Mouse (Mus musculus) MEL (cell line): ENCODE data around the gene Zswim5. TPM values are rescaled to one million over a fixed set of nuclear protein-coding genes. Genes with fewer than 3 reads are reported as not detected.
A peak's percentile ranks its signal among the peaks of the same experiment; 100 is the strongest.

ENCODE experiments used
- DNase-seq: peaks from one replicate; pipeline ENCODE4 v3.0.0; 2011; ENCODE audit warnings: low read depth, low spot score
- H3K27ac ChIP-seq: 2 replicates; pipeline ENCODE4 v1.5.1; 2012; ENCODE audit warnings: low read depth, mild to moderate bottlenecking, control low read depth, low read length, moderate library complexity; ENCODE audit not compliant: control insufficient read depth
- H3K27me3 ChIP-seq, 2 experiments: fragments of 150-350 bp in 1 of 2; sonication (generic) in 1 of 2; 2 replicates each; pipeline ENCODE4 v1.6.1; 2012; ENCODE audit warnings: low read length in 2 of 2, mild to moderate bottlenecking in 2 of 2, improper control_type of control experiment in 1 of 2, moderate library complexity in 1 of 2; ENCODE audit not compliant: insufficient read depth in 2 of 2, control insufficient read depth in 1 of 2
- H3K36me3 ChIP-seq, 2 experiments: 2 replicates each; pipeline ENCODE4 v1.6.1; 2012 to 2014; ENCODE audit warnings: low read length in 2 of 2, improper control_type of control experiment in 1 of 2, inconsistent platforms in 1 of 2, mild to moderate bottlenecking in 1 of 2; ENCODE audit not compliant: insufficient read depth in 2 of 2, control insufficient read depth in 1 of 2
- H3K4me1 ChIP-seq, 2 experiments: fragments of 150-350 bp in 1 of 2; sonication (generic) in 1 of 2; 2 replicates each; pipeline ENCODE4 v1.6.1; 2012; ENCODE audit warnings: low read length in 2 of 2, improper control_type of control experiment in 1 of 2, mild to moderate bottlenecking in 1 of 2; ENCODE audit not compliant: insufficient read depth in 2 of 2, control insufficient read depth in 1 of 2
- H3K4me3 ChIP-seq, 2 experiments: fragments of 150-350 bp in 1 of 2; sonication (generic) in 1 of 2; 2 replicates each; pipeline ENCODE4 v1.5.1; 2012; ENCODE audit warnings: low read depth in 2 of 2, low read length in 2 of 2, mild to moderate bottlenecking in 2 of 2, moderate library complexity in 2 of 2, control low read depth in 1 of 2, improper control_type of control experiment in 1 of 2; ENCODE audit not compliant: control insufficient read depth in 1 of 2, insufficient read depth in 1 of 2
- H3K79me2 ChIP-seq: 2 replicates; pipeline ENCODE4 v1.6.1; 2012; ENCODE audit warnings: mild to moderate bottlenecking, low read length, moderate library complexity; ENCODE audit not compliant: control insufficient read depth, poor library complexity, insufficient read depth
- H3K9ac ChIP-seq: 2 replicates; pipeline ENCODE4 v1.6.1; 2012; ENCODE audit warnings: low read depth, mild to moderate bottlenecking, control low read depth, low read length, moderate library complexity; ENCODE audit not compliant: control insufficient read depth, poor library complexity, severe bottlenecking
- H3K9me3 ChIP-seq: fragments of 150-350 bp; sonication (generic); replicated peaks from 2 replicates; pipeline ENCODE4 v1.6.1; 2012; ENCODE audit warnings: mild to moderate bottlenecking, low read length, improper control_type of control experiment, moderate library complexity; ENCODE audit not compliant: insufficient read depth
- BHLHE40 ChIP-seq: IDR thresholded peaks from 2 replicates; pipeline ENCODE4 v1.6.1; 2012; ENCODE audit warnings: low read depth, mild to moderate bottlenecking, inconsistent platforms, low read length, improper control_type of control experiment, borderline replicate concordance
- CHD1 ChIP-seq: IDR thresholded peaks from 2 replicates; pipeline ENCODE4 v1.6.1; 2012; ENCODE audit warnings: low read depth, mild to moderate bottlenecking, inconsistent platforms, low read length, improper control_type of control experiment
- CHD2 ChIP-seq: IDR thresholded peaks from 2 replicates; pipeline ENCODE4 v1.6.1; 2011; ENCODE audit warnings: low read length, improper control_type of control experiment
- CTCF ChIP-seq, 3 experiments: IDR thresholded peaks in 2 of 3; conservative IDR thresholded peaks in 1 of 3; 2 replicates each; pipeline ENCODE4 v1.5.1; 2011 to 2012; ENCODE audit warnings: low read length in 3 of 3, low read depth in 2 of 3, mild to moderate bottlenecking in 2 of 3, improper control_type of control experiment in 1 of 3, inconsistent platforms in 1 of 3, mixed read lengths in 1 of 3, moderate library complexity in 1 of 3; ENCODE audit not compliant: control insufficient read depth in 1 of 3, insufficient read depth in 1 of 3, poor library complexity in 1 of 3, severe bottlenecking in 1 of 3
- E2F4 ChIP-seq: IDR thresholded peaks from 2 replicates; pipeline ENCODE4 v1.6.1; 2011; ENCODE audit warnings: low read depth, low read length, improper control_type of control experiment, borderline replicate concordance
- ELF1 ChIP-seq: IDR thresholded peaks from 2 replicates; pipeline ENCODE4 v1.6.1; 2014; ENCODE audit warnings: low read depth, mild to moderate bottlenecking, inconsistent platforms, low read length, improper control_type of control experiment, moderate library complexity
- ETS1 ChIP-seq: IDR thresholded peaks from 2 replicates; pipeline ENCODE4 v1.6.1; 2012; ENCODE audit warnings: low read depth, mild to moderate bottlenecking, inconsistent platforms, low read length, improper control_type of control experiment, moderate library complexity
- GATA1 ChIP-seq: IDR thresholded peaks from 2 replicates; pipeline ENCODE4 v1.6.1; 2011; ENCODE audit warnings: low read depth, low read length, improper control_type of control experiment
- HCFC1 ChIP-seq: IDR thresholded peaks from 2 replicates; pipeline ENCODE4 v1.6.1; 2012; ENCODE audit warnings: low read depth, mild to moderate bottlenecking, inconsistent platforms, low read length, improper control_type of control experiment, moderate library complexity
- JUND ChIP-seq: IDR thresholded peaks from 2 replicates; pipeline ENCODE4 v1.6.1; 2011; ENCODE audit warnings: low read depth, mild to moderate bottlenecking, improper control_type of control experiment, low read length
- KAT2A ChIP-seq: conservative IDR thresholded peaks from 2 replicates; pipeline ENCODE4 v1.6.1; 2012; ENCODE audit warnings: low read depth, low read length, improper control_type of control experiment, inconsistent platforms
- MAX ChIP-seq: IDR thresholded peaks from 2 replicates; pipeline ENCODE4 v1.6.1; 2011; ENCODE audit warnings: low read length, improper control_type of control experiment
- MAZ ChIP-seq: IDR thresholded peaks from 2 replicates; pipeline ENCODE4 v1.6.1; 2012; ENCODE audit warnings: low read depth, mild to moderate bottlenecking, inconsistent platforms, low read length, improper control_type of control experiment
- MXI1 ChIP-seq: IDR thresholded peaks from 2 replicates; pipeline ENCODE4 v1.6.1; 2011; ENCODE audit warnings: mild to moderate bottlenecking, low read depth, low read length, improper control_type of control experiment
- MYB ChIP-seq: IDR thresholded peaks from 2 replicates; pipeline ENCODE4 v1.6.1; 2011; ENCODE audit warnings: mild to moderate bottlenecking, low read depth, low read length, improper control_type of control experiment
- MYC ChIP-seq: IDR thresholded peaks from 2 replicates; pipeline ENCODE4 v1.6.1; 2011; ENCODE audit warnings: low read depth, mild to moderate bottlenecking, low read length, improper control_type of control experiment, moderate library complexity
- NELFE ChIP-seq: IDR thresholded peaks from 2 replicates; pipeline ENCODE4 v1.6.1; 2011; ENCODE audit warnings: low read depth, low read length, improper control_type of control experiment
- NRF1 ChIP-seq: IDR thresholded peaks from 2 replicates; pipeline ENCODE4 v1.6.1; 2014; ENCODE audit warnings: low read depth, mild to moderate bottlenecking, inconsistent platforms, low read length, improper control_type of control experiment, moderate library complexity; ENCODE audit not compliant: poor library complexity, insufficient read depth, severe bottlenecking
- POLR2A ChIP-seq, 2 experiments: IDR thresholded peaks; 2 replicates each; pipeline ENCODE4 v1.6.1; 2011 to 2012; ENCODE audit warnings: low read length in 2 of 2, mild to moderate bottlenecking in 2 of 2, control low read depth in 1 of 2, improper control_type of control experiment in 1 of 2, low read depth in 1 of 2, moderate library complexity in 1 of 2; ENCODE audit not compliant: control insufficient read depth in 1 of 2, insufficient read depth in 1 of 2, poor library complexity in 1 of 2
- POLR2AphosphoS5 ChIP-seq: IDR thresholded peaks from 2 replicates; pipeline ENCODE4 v1.6.1; 2012; ENCODE audit warnings: low read depth, borderline replicate concordance, mild to moderate bottlenecking, inconsistent platforms, low read length, moderate library complexity, mixed read lengths
- RAD21 ChIP-seq: IDR thresholded peaks from 2 replicates; pipeline ENCODE4 v1.6.1; 2011; ENCODE audit warnings: mild to moderate bottlenecking, low read depth, low read length, improper control_type of control experiment
- RCOR1 ChIP-seq: IDR thresholded peaks from 2 replicates; pipeline ENCODE4 v1.6.1; 2012; ENCODE audit warnings: low read depth, mild to moderate bottlenecking, inconsistent platforms, low read length, improper control_type of control experiment
- SIN3A ChIP-seq: IDR thresholded peaks from 2 replicates; pipeline ENCODE4 v1.6.1; 2012; ENCODE audit warnings: low read length, improper control_type of control experiment, inconsistent platforms
- SMC3 ChIP-seq: IDR thresholded peaks from 2 replicates; pipeline ENCODE4 v1.6.1; 2011; ENCODE audit warnings: low read depth, low read length, improper control_type of control experiment
- TAL1 ChIP-seq: IDR thresholded peaks from 2 replicates; pipeline ENCODE4 v1.6.1; 2012; ENCODE audit warnings: mild to moderate bottlenecking, inconsistent platforms, low read length, moderate library complexity, mixed read lengths
- TBP ChIP-seq: IDR thresholded peaks from 2 replicates; pipeline ENCODE4 v1.8.0; 2011; ENCODE audit warnings: low read depth, low read length, improper control_type of control experiment
- TCF12 ChIP-seq: IDR thresholded peaks from 2 replicates; pipeline ENCODE4 v1.6.1; 2014; ENCODE audit warnings: low read depth, mild to moderate bottlenecking, inconsistent platforms, low read length, improper control_type of control experiment, moderate library complexity
- USF1 ChIP-seq: IDR thresholded peaks from 2 replicates; pipeline ENCODE4 v1.6.1; 2014; ENCODE audit warnings: low read depth, mild to moderate bottlenecking, inconsistent platforms, low read length, improper control_type of control experiment, moderate library complexity
- USF2 ChIP-seq, 2 experiments: IDR thresholded peaks; 2 replicates each; pipeline ENCODE4 v1.6.1; 2011 to 2012; ENCODE audit warnings: improper control_type of control experiment in 2 of 2, low read length in 2 of 2, borderline replicate concordance in 1 of 2, inconsistent platforms in 1 of 2, low read depth in 1 of 2, mild to moderate bottlenecking in 1 of 2; ENCODE audit not compliant: insufficient read depth in 1 of 2
- ZC3H11A ChIP-seq: IDR thresholded peaks from 2 replicates; pipeline ENCODE4 v1.6.1; 2012; ENCODE audit warnings: low read depth, mild to moderate bottlenecking, inconsistent platforms, low read length, improper control_type of control experiment
- ZKSCAN1 ChIP-seq: IDR thresholded peaks from 2 replicates; pipeline ENCODE4 v1.6.1; 2012; ENCODE audit warnings: low read depth, mild to moderate bottlenecking, inconsistent platforms, low read length, improper control_type of control experiment, moderate library complexity
- ZMIZ1 ChIP-seq: IDR thresholded peaks from 2 replicates; pipeline ENCODE4 v1.6.1; 2012; ENCODE audit warnings: low read depth, mild to moderate bottlenecking, inconsistent platforms, low read length, improper control_type of control experiment, moderate library complexity
- ZNF384 ChIP-seq: IDR thresholded peaks from 2 replicates; pipeline ENCODE4 v1.6.1; 2012; ENCODE audit warnings: low read depth, mild to moderate bottlenecking, inconsistent platforms, low read length, improper control_type of control experiment
- polyA plus RNA-seq, 2 experiments: library from polyadenylated mRNA; stranded (reverse) in 1 of 2; unstranded in 1 of 2; fragments of >175 nt in 1 of 2; fragments of >200 nt in 1 of 2; gene quantifications; 2 replicates each; pipeline versions ENCODE4 v1.2.1 to v1.2.4; 2012; ENCODE audit warnings: low replicate concordance in 2 of 2, low read depth in 1 of 2; ENCODE audit not compliant: insufficient read length in 2 of 2, insufficient read depth in 1 of 2, missing spikeins in 1 of 2
- total RNA-seq: library from RNA; depleted of rRNA; stranded (reverse); fragments of 300-350 nt; gene quantifications from 2 replicates; pipeline ENCODE4 v1.2.3, GENCODE M21; 2012

Zswim5 gene
- total and polyA plus RNA-seq, 3 experiments, result 0.03 TPM; not detected in 2

DNA sequence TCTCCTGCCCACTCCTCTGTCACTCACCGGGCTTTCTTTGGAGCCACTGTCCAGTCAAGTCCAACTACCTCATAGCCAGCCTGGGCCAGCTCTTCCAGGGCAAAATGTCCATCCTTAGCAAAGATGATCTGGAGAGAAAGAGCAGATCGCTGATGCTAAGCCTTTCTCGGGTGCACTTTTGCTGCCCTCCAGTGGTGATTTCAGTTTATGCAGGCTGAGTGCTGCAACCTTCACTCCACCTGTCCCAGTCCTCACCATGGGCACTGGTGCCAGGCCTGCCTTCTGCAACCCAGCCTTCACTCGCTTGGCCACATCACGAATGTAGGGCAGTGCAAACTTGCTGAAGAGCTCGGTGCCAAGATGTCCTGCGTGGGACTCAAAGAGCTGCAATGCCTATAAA lies 114.2 kb downstream of the Zswim5 start (continued):
- no peak for TF ChIP-seq MXI1
- TF ChIP-seq, all 39 proteins: peak for 8

DNA sequence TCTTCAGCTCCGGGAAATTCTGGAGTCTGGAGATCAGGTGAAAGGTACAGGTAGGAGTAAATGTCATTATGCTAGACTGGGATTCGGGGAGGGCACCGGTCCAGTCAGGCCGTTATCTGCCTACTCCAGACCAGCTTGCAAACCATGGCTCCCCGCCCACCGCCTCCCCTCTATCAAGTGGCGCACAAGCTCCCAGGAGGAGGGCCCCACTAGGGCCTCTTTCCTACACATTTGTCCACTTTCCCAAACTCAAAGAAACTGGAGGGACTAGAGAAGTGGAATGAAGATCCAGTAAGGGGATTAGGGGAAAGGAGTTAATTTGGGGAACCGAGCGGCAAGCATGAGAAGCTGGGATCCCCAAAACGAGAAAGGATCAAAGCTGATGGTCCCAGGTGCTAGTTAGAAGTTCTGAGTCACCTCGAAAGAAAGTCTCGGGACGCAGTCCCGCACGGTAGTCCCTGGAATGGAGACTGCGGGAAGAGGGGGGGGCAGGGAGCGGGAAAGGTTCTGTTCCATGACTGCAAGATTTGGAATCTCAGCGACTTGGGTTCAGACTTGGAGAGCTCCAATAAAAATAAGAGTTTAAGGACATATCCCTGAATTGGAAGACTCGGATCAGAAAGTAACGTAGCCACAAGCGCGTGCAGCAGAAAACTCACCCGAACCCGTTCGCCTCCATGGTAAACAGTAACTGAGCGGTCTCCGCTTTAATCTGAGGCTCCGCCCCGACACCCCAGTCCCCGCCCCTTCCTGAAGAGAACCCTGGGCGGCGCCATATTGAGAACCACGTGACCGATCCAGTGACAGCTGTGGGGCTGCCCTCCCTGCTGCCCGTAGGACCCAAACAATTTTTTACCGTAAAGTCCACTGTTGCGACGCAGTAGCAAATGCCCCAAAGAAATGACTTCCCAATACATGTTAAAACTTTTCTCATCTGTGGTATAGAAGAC lies 116.8 kb downstream of the Zswim5 start, which contains the start of gene Urod:
Gene Urod (minus strand): TSS at position 742 of the 950 bp plus-strand sequence.
- peak; percentile 96 for DNase-seq
- H3K4me1 ChIP-seq, result peaks cover 0 to 5% of the 10 kb centered on the region in 2 experiments; a peak in 2 of 4 replicates
- H3K27ac ChIP-seq, result peak within 1 kb of the TSS; percentile 70
- H3K27me3 ChIP-seq, result no peaks in the 10 kb centered on the region
- H3K79me2 ChIP-seq, result peaks cover 6% of the 10 kb centered on the region; the same call in 1 of the 2 replicates
- peak within 1 kb of the TSS; percentile 77 for H3K9ac ChIP-seq
- H3K4me3 ChIP-seq, result peak within 1 kb of the TSS; percentile 65 to 85
- H3K36me3 ChIP-seq, result peaks cover 0 to 5% of the 10 kb centered on the region in 2 experiments; a peak in 2 of 4 replicates
- H3K9me3 ChIP-seq, result no peaks in the 10 kb centered on the region
- TF ChIP-seq RCOR1, result peak; percentile 22
- peak; percentile 96 for TF ChIP-seq HCFC1
- TF ChIP-seq CHD2, result no peak
- no peak for TF ChIP-seq E2F4
- TF ChIP-seq USF2 (IDR thresholded peaks at IDR 0.05; ENCODE audit: borderline replicate concordance in 1 of 2, insufficient read depth in 1 of 2, low read depth in 1 of 2, low read length in 2 of 2), result peak; percentile 53 to 92; a peak in 3 of 4 replicates
- TF ChIP-seq POLR2A (IDR thresholded peaks at IDR 0.05; ENCODE audit: control insufficient read depth in 1 of 2, insufficient read depth in 1 of 2, low read depth in 1 of 2, low read length in 2 of 2, poor library complexity in 1 of 2), result peak in 1 of 2 experiments; percentile 88; a peak in 2 of 4 replicates
- TF ChIP-seq BHLHE40, result no peak
- TF ChIP-seq ZKSCAN1, result no peak
- no peak; the same call in 1 of the 2 replicates for TF ChIP-seq KAT2A
- TF ChIP-seq ELF1, result peak; percentile 70
- TF ChIP-seq MYB, result no peak
- TF ChIP-seq MAZ, result no peak
- TF ChIP-seq NELFE, result peak; percentile 73
- no peak for TF ChIP-seq CHD1
- peak; percentile 26; the same call in 1 of the 2 replicates for TF ChIP-seq ZMIZ1
- TF ChIP-seq CTCF (IDR thresholded peaks at IDR 0.05 in 2 of 3, conservative IDR thresholded peaks at IDR 0.05 in 1 of 3; ENCODE audit: control insufficient read depth in 1 of 3, insufficient read depth in 1 of 3, low read depth in 2 of 3, low read length in 3 of 3, poor library complexity in 1 of 3, severe bottlenecking in 1 of 3), result no peak
- peak; percentile 100 for TF ChIP-seq MXI1
- TF ChIP-seq NRF1, result no peak
- peak; percentile 91 for TF ChIP-seq TAL1
- no peak for TF ChIP-seq ZNF384
- TF ChIP-seq RAD21, result no peak
- TF ChIP-seq ZC3H11A, result no peak
- TF ChIP-seq ETS1, result peak; percentile 55; the same call in 1 of the 2 replicates
- TF ChIP-seq USF1, result peak; percentile 99
- TF ChIP-seq GATA1, result peak; percentile 40; the same call in 1 of the 2 replicates
- no peak for TF ChIP-seq JUND
- TF ChIP-seq TCF12, result peak; percentile 83
- peak; percentile 100 for TF ChIP-seq SIN3A
- TF ChIP-seq TBP, result peak; percentile 74
- TF ChIP-seq MAX, result peak; percentile 96
- no peak for TF ChIP-seq POLR2AphosphoS5
- TF ChIP-seq SMC3, result no peak
- peak; percentile 2; the same call in 1 of the 2 replicates for TF ChIP-seq MYC
